Mouse (Mus musculus): ENCODE results near the gene Uxs1.

The Uxs1 gene

DNA sequence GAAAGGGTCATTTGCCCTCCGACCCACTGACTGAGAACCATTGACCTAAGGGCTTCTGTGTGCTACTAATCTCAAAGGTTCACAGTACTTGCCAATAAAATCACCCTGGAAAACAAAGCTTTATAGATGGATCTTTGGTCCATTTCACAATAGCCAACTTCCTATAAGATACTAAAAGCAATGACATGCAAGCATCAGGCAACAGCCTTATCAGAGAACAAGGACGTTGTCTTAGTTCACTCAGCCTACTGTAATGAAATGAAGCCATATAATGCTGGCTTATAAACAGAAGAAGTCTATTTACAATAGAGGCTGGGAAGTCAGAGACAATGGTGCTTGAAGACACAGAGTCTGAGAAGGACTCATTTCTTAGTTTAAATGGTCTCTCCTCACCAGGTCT, 37.8 kb downstream of the Uxs1 start:
- no peak for DNase-seq

DNA sequence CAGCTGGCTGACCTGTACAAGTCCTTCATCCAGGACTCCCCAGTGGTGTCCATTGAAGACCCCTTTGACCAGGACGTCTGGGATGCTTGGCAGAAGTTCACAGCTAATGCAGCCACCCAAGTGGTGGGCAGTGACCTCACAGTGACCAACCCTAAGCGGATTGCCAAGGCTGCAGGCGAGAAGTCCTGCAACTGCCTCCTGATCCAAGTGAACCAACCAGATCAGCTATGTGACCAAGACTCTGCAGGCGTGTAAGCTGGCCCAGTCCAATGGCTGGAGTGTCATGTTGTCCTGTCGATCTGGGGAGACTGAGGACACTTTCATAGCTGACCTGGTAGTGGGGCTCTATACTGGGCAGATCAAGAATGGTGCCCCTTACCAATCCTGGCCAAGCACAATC, 40.9 kb downstream of the Uxs1 start:
- DNase-seq = no peak

DNA sequence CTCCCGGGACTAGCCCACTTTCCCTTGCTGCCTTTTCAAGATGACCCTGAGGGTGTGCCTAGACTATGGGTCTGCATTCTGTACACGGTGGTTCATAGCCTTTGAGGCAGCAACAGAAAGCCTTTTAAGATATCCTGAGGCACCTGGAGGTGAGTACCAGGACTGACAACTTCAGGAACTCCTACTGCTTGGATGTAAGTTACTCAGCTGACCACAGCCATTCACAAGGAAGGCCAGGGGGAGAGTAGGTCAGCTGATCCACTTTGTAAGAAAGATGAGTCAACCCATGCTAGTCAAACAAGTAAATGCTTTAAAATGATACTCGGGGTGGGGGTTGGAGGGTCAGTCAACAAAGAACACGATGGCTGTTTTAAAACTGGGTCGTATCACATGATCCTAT, 42.3 kb downstream of the Uxs1 start:
- DNase-seq = no peak

DNA sequence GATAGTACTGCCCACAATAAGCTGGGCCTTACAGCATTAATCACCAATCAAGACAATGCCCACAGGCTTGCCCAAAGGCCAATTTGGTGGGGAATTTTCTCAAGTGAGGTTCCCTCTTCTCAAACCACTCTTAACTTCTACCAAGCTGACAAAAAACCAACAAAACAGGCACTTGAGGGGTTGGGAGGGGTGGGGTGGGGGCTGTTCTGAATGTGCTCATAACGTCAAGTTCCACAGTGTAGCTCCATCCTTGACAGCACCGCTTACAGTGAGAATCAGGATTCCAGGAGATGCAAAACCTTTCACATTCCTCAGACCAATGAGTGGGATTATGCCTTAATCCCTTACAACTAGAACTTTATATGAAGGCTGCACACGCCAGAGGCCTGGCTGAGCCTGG, 44.4 kb downstream of the Uxs1 start:
- no peak for DNase-seq

GRCm38 (mm10) chr1:43782680-43783079, 44.9 kb downstream of the Uxs1 start:
- DNase-seq = no peak

GRCm38 (mm10) chr1:43781672-43782071, 45.9 kb downstream of the Uxs1 start:
- DNase-seq = no peak

DNA sequence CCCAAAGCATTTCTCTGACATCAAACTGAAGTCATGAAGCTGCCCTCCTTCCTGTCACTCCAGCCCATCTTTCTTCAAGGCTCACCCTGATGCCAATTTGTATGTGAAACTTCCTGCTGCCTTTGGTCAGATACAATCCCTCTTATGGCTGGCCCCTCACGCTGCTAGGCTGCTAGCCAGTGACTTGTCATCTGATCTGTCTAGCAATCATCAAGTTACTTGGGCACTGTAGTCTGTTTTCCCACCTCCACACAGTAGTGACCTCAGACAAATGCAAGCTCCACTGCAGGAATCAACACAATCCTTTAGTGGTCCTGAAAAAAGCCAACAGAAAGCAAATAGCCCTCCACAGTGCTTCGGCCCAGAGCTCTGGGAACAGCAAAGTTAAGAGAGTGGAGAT, 46.4 kb downstream of the Uxs1 start:
- DNase-seq = no peak

DNA sequence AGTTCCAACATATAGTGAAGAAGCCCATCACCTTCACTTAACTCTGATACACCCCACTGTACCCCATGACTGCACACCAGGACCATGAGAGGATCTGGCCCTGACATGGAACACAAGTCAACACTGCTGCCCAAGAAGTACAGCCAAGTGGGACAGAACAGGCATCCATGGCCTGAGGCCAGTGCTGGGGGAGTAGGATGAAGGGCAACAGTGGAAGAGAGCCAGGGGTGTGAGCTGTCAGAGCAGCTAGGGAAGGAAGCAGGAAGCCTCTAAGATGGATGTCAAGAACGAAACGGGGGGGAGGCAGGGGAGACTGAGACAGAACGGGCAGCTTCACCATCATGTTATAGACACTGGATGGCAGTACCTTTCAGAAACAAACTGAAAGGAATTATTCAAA, 51.5 kb downstream of the Uxs1 start:
- no peak for DNase-seq

- DNase-seq = no peak
These were observed 53.5 kb downstream of the Uxs1 start for GRCm38 (mm10) chr1:43774126-43774525.

DNA sequence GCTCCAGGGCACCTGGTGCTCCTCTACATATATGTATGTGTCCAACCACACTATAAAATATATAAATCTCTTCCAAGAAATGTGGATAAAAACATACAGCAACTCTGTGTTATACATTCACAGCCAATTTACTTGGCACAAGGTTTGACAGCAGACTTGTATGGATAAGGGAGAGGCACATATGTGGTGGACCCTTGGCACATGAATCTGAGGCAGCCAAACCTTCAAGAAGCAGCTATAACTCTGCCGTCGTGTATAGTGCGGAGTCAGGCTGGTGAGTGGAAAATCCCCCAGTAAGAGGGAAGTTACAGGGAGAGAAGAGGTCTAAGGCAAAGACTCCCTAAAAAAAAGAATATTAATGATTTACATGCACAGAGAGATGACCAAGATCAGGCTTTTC, 54.9 kb downstream of the Uxs1 start:
- no peak for DNase-seq

DNA sequence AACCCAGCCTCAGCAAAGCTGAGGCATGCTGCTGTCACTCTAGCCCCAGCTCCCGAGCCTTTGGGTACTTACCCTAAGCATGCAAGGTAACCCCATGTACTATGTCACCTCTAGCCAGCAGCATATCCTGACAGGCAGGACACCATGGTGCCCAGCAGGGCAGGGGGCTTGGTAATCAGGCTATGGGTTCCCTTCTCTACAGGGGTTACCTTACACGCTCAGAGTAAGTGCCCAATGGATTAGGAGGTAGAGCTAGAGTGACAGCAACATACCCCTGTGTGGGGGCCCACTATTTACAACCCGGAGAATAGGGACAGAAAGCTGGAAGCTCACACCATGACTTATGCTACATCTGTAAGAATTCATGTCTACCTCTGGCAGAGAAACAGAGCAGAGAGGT, 57.6 kb downstream of the Uxs1 start:
- no peak for DNase-seq

- DNase-seq = no peak
These were observed 58.3 kb downstream of the Uxs1 start for GRCm38 (mm10) chr1:43769348-43769747.

- peak; percentile 56 for DNase-seq
These were observed 59.1 kb downstream of the Uxs1 start for GRCm38 (mm10) chr1:43768385-43768990.

- no peak for DNase-seq
These were observed 61.3 kb downstream of the Uxs1 start for GRCm38 (mm10) chr1:43766328-43766727.

- DNase-seq = no peak
These were observed 63.1 kb downstream of the Uxs1 start for GRCm38 (mm10) chr1:43764481-43764880.

GRCm38 (mm10) chr1:43760085-43760484, 67.5 kb downstream of the Uxs1 start:
- DNase-seq = no peak

- no peak for DNase-seq
These were observed 72.9 kb downstream of the Uxs1 start for GRCm38 (mm10) chr1:43754448-43755312.

GRCm38 (mm10) chr1:43738519-43738894, 89.1 kb downstream of the Uxs1 start:
- no peak for DNase-seq

DNA sequence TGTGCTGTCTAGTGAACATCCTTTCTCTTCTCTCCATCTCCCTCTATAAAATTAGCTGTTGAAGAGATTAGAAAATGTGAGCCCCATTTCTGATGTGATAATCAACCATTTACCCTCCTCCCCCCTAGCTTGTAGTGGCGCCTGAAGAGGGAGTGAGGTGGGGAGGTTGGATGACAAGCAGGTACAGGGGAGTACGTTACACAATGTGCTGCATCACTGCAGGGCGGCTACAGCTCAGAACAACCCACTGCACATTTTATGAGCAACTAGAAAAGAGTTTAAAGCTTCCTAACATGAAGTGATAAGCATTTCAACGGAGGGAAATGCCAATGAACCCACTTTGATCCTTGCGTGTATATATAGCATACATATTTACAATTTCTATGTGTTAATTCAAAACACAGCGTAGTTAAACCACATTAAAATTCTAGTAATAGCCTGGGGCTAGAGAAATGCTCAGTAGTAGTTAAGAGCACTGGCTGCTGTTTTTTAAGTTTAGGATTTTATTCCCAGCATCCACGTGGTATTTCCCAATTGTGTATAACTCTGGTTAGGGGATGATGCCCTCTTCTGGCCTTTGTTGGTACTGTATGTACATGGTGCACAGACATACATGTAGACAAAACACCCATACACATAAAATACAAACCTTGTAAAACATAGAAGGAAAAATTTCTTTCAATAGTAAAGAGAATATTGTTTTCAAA, 89.6 kb downstream of the Uxs1 start:
- peak; percentile 75 for DNase-seq

GRCm38 (mm10) chr1:43732657-43733056, 94.9 kb downstream of the Uxs1 start:
- DNase-seq = no peak

DNA sequence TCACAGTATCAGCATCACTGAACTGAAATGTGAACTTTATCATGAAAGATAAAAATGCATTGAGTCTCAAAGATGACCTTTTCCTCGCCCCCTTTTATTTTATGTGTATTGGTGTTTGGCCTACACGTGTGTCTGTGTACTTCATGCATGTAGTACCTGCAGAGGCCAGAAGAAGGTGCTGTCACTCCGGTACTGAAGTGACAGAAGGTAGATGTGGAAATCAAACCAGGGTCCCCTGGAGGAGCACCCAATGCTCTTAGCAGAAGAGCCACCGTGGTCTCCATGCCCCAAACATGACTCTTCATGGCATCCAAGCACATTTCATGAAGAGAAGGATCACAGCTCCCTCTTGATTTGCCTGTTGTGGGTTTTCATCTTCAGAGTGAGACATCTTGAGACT, 95.5 kb downstream of the Uxs1 start:
- peak; percentile 43 for DNase-seq

GRCm38 (mm10) chr1:43730491-43730924, 97.1 kb downstream of the Uxs1 start, which contains the start of gene 1500015O10Rik:
Gene 1500015O10Rik (plus strand): TSS chr1:43730602.
- DNase-seq = no peak

DNA sequence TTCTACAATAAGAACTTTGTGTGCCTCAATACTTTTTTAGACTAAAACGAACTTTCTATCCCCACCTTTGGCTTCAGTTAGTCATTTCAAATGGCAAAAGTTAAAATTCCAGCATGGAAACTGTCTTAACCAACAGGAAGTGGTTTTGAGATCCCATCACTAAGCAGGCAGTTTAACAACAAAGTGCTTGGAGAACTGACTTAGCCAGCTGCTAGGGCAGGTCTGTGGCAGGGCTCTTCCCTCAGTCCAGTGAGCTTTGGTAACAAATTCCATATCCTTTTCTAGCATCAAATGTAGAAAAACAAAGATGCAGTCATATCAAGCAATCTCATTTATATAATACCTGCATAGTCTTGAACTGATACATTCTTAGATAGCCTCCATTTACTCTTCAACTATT, 105.1 kb downstream of the Uxs1 start:
- no peak for DNase-seq

GRCm38 (mm10) chr1:43718793-43719192, 108.8 kb downstream of the Uxs1 start:
- no peak for DNase-seq
